Mouse (Mus musculus) hindbrain, embryonic 15.5 days (tissue): ENCODE measurements around the gene Bahcc1. TPM values are rescaled to one million over a fixed set of nuclear protein-coding genes. Genes with fewer than 3 reads are reported as not detected.
A peak's percentile ranks its signal among the peaks of the same experiment; 100 is the strongest.

Source experiments
- ATAC-seq: fragments of 200-750 bp; cut with Nextera tagmentation; 2 replicates; pipeline ENCODE4 v1.8.0; 2017; ENCODE audit warnings: low read depth, moderate number of reproducible peaks, moderate TSS enrichment; ENCODE audit not compliant: low FRiP score
- H3K27ac ChIP-seq: fragments of 300-500 bp; sonication (generic); replicated peaks from 2 replicates; pipeline ENCODE4 v1.5.1; 2015; ENCODE audit warnings: mild to moderate bottlenecking, inconsistent platforms
- H3K27me3 ChIP-seq: fragments of 300-500 bp; sonication (generic); 2 replicates; pipeline ENCODE4 v1.6.1; 2015; ENCODE audit warnings: control low read depth, inconsistent platforms
- H3K36me3 ChIP-seq: fragments of 300-500 bp; sonication (generic); 2 replicates; pipeline ENCODE4 v1.6.1; 2015; ENCODE audit warnings: control low read depth, inconsistent platforms
- H3K4me1 ChIP-seq: fragments of 300-500 bp; sonication (generic); replicated peaks from 2 replicates; pipeline ENCODE4 v1.6.1; 2015; ENCODE audit warnings: control low read depth, inconsistent platforms
- H3K4me2 ChIP-seq: fragments of 300-500 bp; sonication (generic); 2 replicates; pipeline ENCODE4 v1.6.1; 2015; ENCODE audit warnings: moderate library complexity, mild to moderate bottlenecking, inconsistent platforms
- H3K4me3 ChIP-seq: fragments of 300-500 bp; sonication (generic); 2 replicates; pipeline ENCODE4 v1.5.1; 2015; ENCODE audit warnings: mild to moderate bottlenecking, inconsistent platforms
- H3K9ac ChIP-seq: fragments of 300-500 bp; sonication (generic); 2 replicates; pipeline ENCODE4 v1.6.1; 2015; ENCODE audit warnings: inconsistent platforms
- H3K9me3 ChIP-seq: fragments of 300-500 bp; sonication (generic); 2 replicates; pipeline ENCODE4 v1.6.1; 2016; ENCODE audit warnings: control low read depth, inconsistent platforms
- WGBS: fragments of 180-500 bp; shearing (Covaris S2); methylation state at CpG from one replicate; pipeline ENCODE4 v1.1.7; 2015; 5-methylcytosine and 5-hydroxymethylcytosine counted together
- polyA plus RNA-seq: library from polyadenylated mRNA; unstranded; fragments of >200 nt; fragmentation: Nextera tagmentation; extraction: Ambion mirVana; gene quantifications from 2 replicates; pipeline ENCODE4 v1.2.1, GENCODE M21; 2015

The Bahcc1 gene
- polyA plus RNA-seq, 1 experiment from 2014 or later = 11.5 TPM

- Histone ChIP-seq H3K4me3 (peak overlapping the region; percentile 91), H3K36me3 (no peaks in the 10 kb centered on the region), H3K9me3 (no peaks in the 10 kb centered on the region), H3K9ac (peak overlapping the region; percentile 98), H3K4me2 (peak overlapping the region; percentile 83), H3K4me1 (peaks cover 49% of the 10 kb centered on the region), H3K27ac (peak overlapping the region; percentile 98), H3K27me3 (no peaks in the 10 kb centered on the region)
- no peak for ATAC-seq
- WGBS = under 1% methylated on average over 40 of the region's 41 CpGs
Measured at GRCm38 (mm10) chr11:120188481-120189441, 44.0 kb upstream of the Bahcc1 start.

- peak overlapping the region; percentile 98 for H3K9ac ChIP-seq
- H3K4me1 ChIP-seq = peaks cover 39% of the 10 kb centered on the region
- H3K27me3 ChIP-seq = no peaks in the 10 kb centered on the region
- H3K36me3 ChIP-seq = no peaks in the 10 kb centered on the region
- peak overlapping the region; percentile 98 for H3K27ac ChIP-seq
- H3K4me3 ChIP-seq = peak overlapping the region; percentile 91
- no peaks in the 10 kb centered on the region for H3K9me3 ChIP-seq
- H3K4me2 ChIP-seq = peak overlapping the region; percentile 83
- peak; percentile 97 for ATAC-seq
- WGBS = under 1% methylated on average over 65 of the region's 68 CpGs
Measured at GRCm38 (mm10) chr11:120189459-120190312, 43.1 kb upstream of the Bahcc1 start.

GRCm38 (mm10) chr11:120190526-120191412 lies 42.0 kb upstream of the Bahcc1 start:
- peak overlapping the region; percentile 48 for H3K9ac ChIP-seq
- H3K27me3 ChIP-seq = no peaks in the 10 kb centered on the region
- H3K4me2 ChIP-seq = peak overlapping the region; percentile 83
- no peak for ATAC-seq
- H3K4me3 ChIP-seq = peak overlapping the region; percentile 91
- H3K27ac ChIP-seq = peak overlapping the region; percentile 98
- H3K9me3 ChIP-seq = no peaks in the 10 kb centered on the region
- peaks cover 28% of the 10 kb centered on the region for H3K4me1 ChIP-seq
- no peaks in the 10 kb centered on the region for H3K36me3 ChIP-seq
- WGBS = 37% methylated on average over 14 of the region's 14 CpGs

- no peak overlapping the region for H3K27ac ChIP-seq
- WGBS = 32% methylated on average over 13 of the region's 13 CpGs
- no peaks in the 10 kb centered on the region for H3K36me3 ChIP-seq
- no peaks in the 10 kb centered on the region for H3K9me3 ChIP-seq
- H3K27me3 ChIP-seq = no peaks in the 10 kb centered on the region
- H3K4me1 ChIP-seq = peaks cover 5% of the 10 kb centered on the region; the same call in 1 of the 2 replicates
- no peak for ATAC-seq
- no peak overlapping the region for H3K9ac ChIP-seq
- H3K4me3 ChIP-seq = no peak overlapping the region
- no peak overlapping the region for H3K4me2 ChIP-seq
Measured at GRCm38 (mm10) chr11:120198831-120199230, 33.9 kb upstream of the Bahcc1 start.

GRCm38 (mm10) chr11:120199766-120200165 lies 33.0 kb upstream of the Bahcc1 start:
- WGBS = 69% methylated on average over 7 of the region's 7 CpGs
- Histone ChIP-seq H3K4me1 (peaks cover 5% of the 10 kb centered on the region; the same call in 1 of the 2 replicates), H3K9ac (no peak overlapping the region), H3K9me3 (no peaks in the 10 kb centered on the region), H3K4me3 (no peak overlapping the region), H3K36me3 (no peaks in the 10 kb centered on the region), H3K27me3 (no peaks in the 10 kb centered on the region), H3K27ac (no peak overlapping the region), H3K4me2 (no peak overlapping the region)
- no peak for ATAC-seq

GRCm38 (mm10) chr11:120200621-120201020 lies 32.1 kb upstream of the Bahcc1 start:
- Histone ChIP-seq H3K4me3 (no peak overlapping the region), H3K9ac (no peak overlapping the region), H3K9me3 (no peaks in the 10 kb centered on the region), H3K27me3 (no peaks in the 10 kb centered on the region), H3K27ac (no peak overlapping the region), H3K4me1 (peaks cover 5% of the 10 kb centered on the region; the same call in 1 of the 2 replicates), H3K36me3 (no peaks in the 10 kb centered on the region), H3K4me2 (no peak overlapping the region)
- WGBS = 68% methylated on average over 6 of the region's 6 CpGs
- no peak for ATAC-seq

GRCm38 (mm10) chr11:120204200-120204599 lies 28.5 kb upstream of the Bahcc1 start:
- no peaks in the 10 kb centered on the region for H3K36me3 ChIP-seq
- H3K27me3 ChIP-seq = no peaks in the 10 kb centered on the region
- H3K9me3 ChIP-seq = no peaks in the 10 kb centered on the region
- 0 out of 2 replicates have a peak, but pooled peaks cover 6% of the 10 kb centered on the region for H3K4me1 ChIP-seq
- no peak for ATAC-seq
- H3K9ac ChIP-seq = no peak overlapping the region
- no peak overlapping the region for H3K27ac ChIP-seq
- no peak overlapping the region for H3K4me3 ChIP-seq
- WGBS = 95% methylated on average over 5 of the region's 5 CpGs
- H3K4me2 ChIP-seq = no peak overlapping the region

- 0 out of 2 replicates have a peak, but pooled peaks cover 6% of the 10 kb centered on the region for H3K4me1 ChIP-seq
- H3K4me2 ChIP-seq = no peak overlapping the region
- no peaks in the 10 kb centered on the region for H3K36me3 ChIP-seq
- H3K27me3 ChIP-seq = no peaks in the 10 kb centered on the region
- no peak for ATAC-seq
- no peak overlapping the region for H3K4me3 ChIP-seq
- H3K9ac ChIP-seq = no peak overlapping the region
- no peak overlapping the region for H3K27ac ChIP-seq
- WGBS = 59% methylated on average over 9 of the region's 9 CpGs
- no peaks in the 10 kb centered on the region for H3K9me3 ChIP-seq
Measured at GRCm38 (mm10) chr11:120206069-120206668, 26.6 kb upstream of the Bahcc1 start.

- Histone ChIP-seq H3K27me3 (no peaks in the 10 kb centered on the region), H3K27ac (no peak overlapping the region), H3K9me3 (no peaks in the 10 kb centered on the region), H3K36me3 (no peaks in the 10 kb centered on the region), H3K4me2 (no peak overlapping the region), H3K4me1 (0 out of 2 replicates have a peak, but pooled peaks cover 6% of the 10 kb centered on the region), H3K9ac (no peak overlapping the region), H3K4me3 (no peak overlapping the region)
- no peak for ATAC-seq
- WGBS = 53% methylated on average over 5 of the region's 5 CpGs
Measured at GRCm38 (mm10) chr11:120206669-120207090, 26.1 kb upstream of the Bahcc1 start.

GRCm38 (mm10) chr11:120208848-120209247 lies 23.9 kb upstream of the Bahcc1 start:
- ATAC-seq = no peak
- no peak overlapping the region for H3K4me3 ChIP-seq
- H3K27ac ChIP-seq = no peak overlapping the region
- H3K27me3 ChIP-seq = no peaks in the 10 kb centered on the region
- no peak overlapping the region for H3K4me2 ChIP-seq
- 0 out of 2 replicates have a peak, but pooled peaks cover 6% of the 10 kb centered on the region for H3K4me1 ChIP-seq
- H3K36me3 ChIP-seq = no peaks in the 10 kb centered on the region
- WGBS = 72% methylated on average over 2 of the region's 2 CpGs
- H3K9ac ChIP-seq = no peak overlapping the region
- H3K9me3 ChIP-seq = no peaks in the 10 kb centered on the region

GRCm38 (mm10) chr11:120209462-120209861 lies 23.3 kb upstream of the Bahcc1 start:
- H3K36me3 ChIP-seq = no peaks in the 10 kb centered on the region
- 0 out of 2 replicates have a peak, but pooled peaks cover 6% of the 10 kb centered on the region for H3K4me1 ChIP-seq
- no peak overlapping the region for H3K4me3 ChIP-seq
- H3K9me3 ChIP-seq = no peaks in the 10 kb centered on the region
- ATAC-seq = no peak
- no peaks in the 10 kb centered on the region for H3K27me3 ChIP-seq
- WGBS = 71% methylated on average over 8 of the region's 8 CpGs
- H3K4me2 ChIP-seq = no peak overlapping the region
- no peak overlapping the region for H3K27ac ChIP-seq
- no peak overlapping the region for H3K9ac ChIP-seq
